Mouse (Mus musculus): ENCODE data around the gene Iqsec1.

GRCm38 (mm10) chr6:90715245-90715905, 273.1 kb downstream of the Iqsec1 start:
- no peak for TF ChIP-seq POLR2A (IDR thresholded peaks at IDR 0.05; ENCODE audit: low read depth, low read length)
- TF ChIP-seq CTCF (IDR thresholded peaks at IDR 0.05; ENCODE audit: extremely low read depth, insufficient read depth, insufficient read length, insufficient replicate concordance): no peak

Data from spleen, adult 2 months (tissue).